Mouse (Mus musculus): ENCODE data around the gene Ttc38. TPM values are rescaled to one million over a fixed set of nuclear protein-coding genes. Genes with fewer than 3 reads are reported as not detected.

Ttc38 gene
- polyA plus RNA-seq, 1 experiment from 2014 or later, result 3.9 TPM

- Histone ChIP-seq H3K4me2 (replicated peaks) (no peak overlapping the region), H3K27me3 (no peaks in the 10 kb centered on the region), H3K9me3 (replicated peaks) (no peaks in the 10 kb centered on the region), H3K27ac (no peak overlapping the region), H3K36me3 (peaks cover 45% of the 10 kb centered on the region), H3K4me1 (peaks cover 6% of the 10 kb centered on the region), H3K4me3 (no peak overlapping the region), H3K9ac (no peak overlapping the region)
- no peak for ATAC-seq (ENCODE audit: low FRiP score)
- WGBS, result 82% methylated on average over 12 of the region's 12 CpGs
Measured at GRCm38 (mm10) chr15:85900801-85901200, 68.7 kb downstream of the Ttc38 start.

GRCm38 (mm10) chr15:85902505-85902904 lies 70.4 kb downstream of the Ttc38 start:
- H3K36me3 ChIP-seq, result peaks cover 34% of the 10 kb centered on the region
- no peak overlapping the region for H3K4me3 ChIP-seq
- H3K9ac ChIP-seq, result no peak overlapping the region
- no peak for ATAC-seq (ENCODE audit: low FRiP score)
- WGBS, result 86% methylated on average over 10 of the region's 10 CpGs
- H3K4me1 ChIP-seq, result peaks cover 6% of the 10 kb centered on the region
- no peaks in the 10 kb centered on the region for H3K9me3 ChIP-seq (replicated peaks)
- H3K27ac ChIP-seq, result no peak overlapping the region
- H3K4me2 ChIP-seq (replicated peaks), result no peak overlapping the region
- no peaks in the 10 kb centered on the region for H3K27me3 ChIP-seq

- peaks cover 6% of the 10 kb centered on the region for H3K4me1 ChIP-seq
- no peak overlapping the region for H3K4me2 ChIP-seq (replicated peaks)
- no peaks in the 10 kb centered on the region for H3K9me3 ChIP-seq (replicated peaks)
- no peak overlapping the region for H3K9ac ChIP-seq
- H3K36me3 ChIP-seq, result peaks cover 26% of the 10 kb centered on the region
- no peak overlapping the region for H3K27ac ChIP-seq
- H3K4me3 ChIP-seq, result no peak overlapping the region
- H3K27me3 ChIP-seq, result no peaks in the 10 kb centered on the region
- WGBS, result 73% methylated on average over 8 of the region's 8 CpGs
- no peak for ATAC-seq (ENCODE audit: low FRiP score)
Measured at GRCm38 (mm10) chr15:85903826-85904225, 71.7 kb downstream of the Ttc38 start.

Other genes with a start within 250 kb of the Ttc38 start
- gene Wnt7b, start 249.8 kb upstream of the Ttc38 start, polyA plus RNA-seq (2016; fragmentation: Nextera tagmentation; extraction: Ambion mirVana), result 78.3 and 79.5 TPM in 2 replicates
- gene Ppara, start 97.3 kb upstream of the Ttc38 start, polyA plus RNA-seq (2016; fragmentation: Nextera tagmentation; extraction: Ambion mirVana), result 1.0 and 1.1 TPM in 2 replicates
- gene Cdpf1, start 20.6 kb upstream of the Ttc38 start, polyA plus RNA-seq (2016; fragmentation: Nextera tagmentation; extraction: Ambion mirVana), result 16.8 and 17.8 TPM in 2 replicates
- gene Pkdrej, start 10.6 kb upstream of the Ttc38 start, polyA plus RNA-seq (2016; fragmentation: Nextera tagmentation; extraction: Ambion mirVana), result 0.12 TPM in 1 of 2 replicates, not detected in the other
- gene Gtse1, start 27.4 kb downstream of the Ttc38 start, polyA plus RNA-seq (2016; fragmentation: Nextera tagmentation; extraction: Ambion mirVana), result 23.4 and 24.8 TPM in 2 replicates
- gene Trmu, start 47.0 kb downstream of the Ttc38 start, polyA plus RNA-seq (2016; fragmentation: Nextera tagmentation; extraction: Ambion mirVana), result 42.6 and 47.0 TPM in 2 replicates
- gene Celsr1, start 201.5 kb downstream of the Ttc38 start, polyA plus RNA-seq (2016; fragmentation: Nextera tagmentation; extraction: Ambion mirVana), result 3.4 and 4.3 TPM in 2 replicates
- gene Gramd4, start 225.4 kb downstream of the Ttc38 start, polyA plus RNA-seq (2016; fragmentation: Nextera tagmentation; extraction: Ambion mirVana), result 32.5 and 35.2 TPM in 2 replicates